Mouse (Mus musculus) erythroblast, embryonic 14.5 days (primary cell): ENCODE measurements around the gene Gab2.

ENCODE experiments used
- GATA1 ChIP-seq: IDR thresholded peaks from 2 replicates; pipeline ENCODE4 v1.6.1; 2012; ENCODE audit warnings: low read length, inconsistent platforms, mixed read lengths
- TAL1 ChIP-seq: IDR thresholded peaks from 3 replicates; pipeline ENCODE4 v1.6.1; 2012; ENCODE audit warnings: low read length, inconsistent platforms, mixed read lengths

- TF ChIP-seq TAL1 = no peak
- TF ChIP-seq GATA1 = no peak
Measured at GRCm38 (mm10) chr7:97072061-97072460, 9.3 kb upstream of the Gab2 start.
